Mouse (Mus musculus) forebrain, postnatal 0 days (tissue): ENCODE measurements around the gene Slc24a4. TPM values are rescaled to one million over a fixed set of nuclear protein-coding genes. Genes with fewer than 3 reads are reported as not detected.
A peak's percentile ranks its signal among the peaks of the same experiment; 100 is the strongest.
"Not testable (repeated sequence)": the region's sequence is repeated elsewhere in the genome, so short reads cannot be mapped to it uniquely, and the experiment has no call there.

Experiments used
- ATAC-seq: fragments of 200-750 bp; cut with Nextera tagmentation; 2 replicates; pipeline ENCODE4 v1.8.0; 2017; ENCODE audit warnings: mild to moderate bottlenecking, moderate library complexity
- DNase-seq: peaks from one replicate; pipeline ENCODE4 v3.0.0-alpha.2; 2015
- H3K27ac ChIP-seq: fragments of 300-500 bp; sonication (generic); 2 replicates; pipeline ENCODE4 v1.5.1; 2014; ENCODE audit warnings: low read depth, mild to moderate bottlenecking, antibody characterized with exemption, low read length, moderate library complexity, mixed read lengths
- H3K27me3 ChIP-seq: fragments of 300-500 bp; sonication (generic); 2 replicates; pipeline ENCODE4 v1.6.1; 2014; ENCODE audit warnings: mild to moderate bottlenecking, low read length, mixed read lengths; ENCODE audit not compliant: insufficient read depth
- H3K36me3 ChIP-seq: fragments of 300-500 bp; sonication (generic); 2 replicates; pipeline ENCODE4 v1.6.1; 2014; ENCODE audit warnings: mild to moderate bottlenecking, moderate library complexity; ENCODE audit not compliant: insufficient read depth
- H3K4me1 ChIP-seq: fragments of 300-500 bp; sonication (generic); 2 replicates; pipeline ENCODE4 v1.6.1; 2014; ENCODE audit warnings: antibody characterized with exemption; ENCODE audit not compliant: insufficient read depth
- H3K4me2 ChIP-seq: fragments of 300-500 bp; sonication (generic); 2 replicates; pipeline ENCODE4 v1.6.1; 2014; ENCODE audit warnings: low read depth, mild to moderate bottlenecking, moderate library complexity
- H3K4me3 ChIP-seq: fragments of 300-500 bp; sonication (generic); 2 replicates; pipeline ENCODE4 v1.5.1; 2014; ENCODE audit warnings: low read depth, low read length, mixed read lengths
- H3K9ac ChIP-seq: fragments of 300-500 bp; sonication (generic); 2 replicates; pipeline ENCODE4 v1.6.1; 2014; ENCODE audit warnings: mild to moderate bottlenecking
- H3K9me3 ChIP-seq: fragments of 300-500 bp; sonication (generic); 2 replicates; pipeline ENCODE4 v1.6.1; 2016; ENCODE audit warnings: low read length
- CTCF ChIP-seq: sonication (generic); IDR thresholded peaks from 2 replicates; pipeline ENCODE4 v1.5.1; 2016; ENCODE audit warnings: antibody characterized with exemption, control low read depth, low read depth
- WGBS: fragments of 180-500 bp; shearing (Covaris S2); extraction: QIAGEN DNeasy Blood & Tissue Kit; methylation state at CpG from one replicate; pipeline ENCODE4 v1.1.7; 2014; 5-methylcytosine and 5-hydroxymethylcytosine counted together
- polyA plus RNA-seq: library from polyadenylated mRNA; unstranded; fragments of >200 nt; fragmentation: Nextera tagmentation; extraction: Ambion mirVana; gene quantifications from 2 replicates; pipeline ENCODE4 v1.2.1, GENCODE M21; 2015
- total RNA-seq: library from RNA; depleted of rRNA; stranded (reverse); fragments of >200 nt; gene quantifications from 2 replicates; pipeline ENCODE4 v1.2.3, GENCODE M21; 2014

Slc24a4 gene
- total and polyA plus RNA-seq, 2 experiments from 2014 or later: 2.4 to 5.6 TPM

DNA sequence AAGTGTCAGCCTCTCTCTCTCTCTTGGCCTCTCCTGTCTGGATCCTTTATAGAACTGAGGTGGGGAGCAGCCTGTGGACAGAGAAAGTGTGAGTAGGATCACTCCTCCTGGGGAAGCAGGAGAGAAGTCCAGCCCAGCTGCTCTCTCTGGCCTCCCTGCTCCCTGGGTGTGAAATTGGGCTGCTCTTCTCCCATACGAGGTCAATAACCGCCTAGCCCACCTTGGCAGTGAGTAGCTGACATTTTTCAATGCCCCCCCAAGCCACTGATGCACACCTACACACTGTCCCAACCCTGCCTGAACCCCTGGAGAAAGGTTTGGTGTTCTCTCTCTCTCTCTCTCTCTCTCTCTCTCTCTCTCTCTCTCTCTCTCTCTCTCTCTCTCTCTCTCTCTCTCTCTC lies 140.6 kb downstream of the Slc24a4 start:
- Histone ChIP-seq H3K36me3 (no peaks in the 10 kb centered on the region), H3K27ac (no peak overlapping the region), H3K9ac (no peak overlapping the region), H3K9me3 (no peaks in the 10 kb centered on the region), H3K4me1 (no peaks in the 10 kb centered on the region), H3K4me3 (no peak overlapping the region), H3K4me2 (no peak overlapping the region), H3K27me3 (no peaks in the 10 kb centered on the region)
- TF ChIP-seq CTCF: no peak
- no peak for ATAC-seq
- no peak for DNase-seq
- 60% methylated on average over 2 of the region's 2 CpGs for WGBS

DNA sequence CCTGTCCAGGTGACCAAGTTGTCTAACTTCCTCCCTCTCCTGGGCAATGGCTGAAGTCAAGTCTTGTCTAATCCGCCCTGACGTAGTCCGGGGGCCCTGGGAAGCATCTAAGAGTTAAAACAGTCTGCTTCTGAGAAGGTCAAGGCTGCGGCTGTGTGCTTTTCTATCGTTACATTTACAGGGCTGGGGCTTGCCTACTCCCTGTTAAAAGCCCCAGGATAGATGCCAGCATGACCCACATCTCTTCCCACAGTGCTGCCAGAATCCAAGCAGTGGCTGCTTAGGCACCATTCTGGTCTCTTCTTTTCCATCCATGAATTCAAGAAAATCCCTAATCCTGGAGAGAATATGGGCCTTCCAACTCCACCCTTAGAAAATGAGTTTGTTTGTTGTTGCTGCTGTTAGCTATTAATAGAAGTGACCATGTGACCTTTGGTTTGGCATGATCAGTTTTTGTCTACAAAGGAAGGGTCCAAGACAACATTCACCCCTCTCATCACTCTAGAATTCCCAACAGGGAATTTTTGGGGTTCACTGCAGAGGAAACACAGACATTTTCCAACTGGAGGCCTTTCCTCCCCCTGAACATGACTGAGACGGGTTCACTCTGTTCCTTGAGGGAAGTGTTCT lies 142.4 kb downstream of the Slc24a4 start:
- no peak for ATAC-seq

DNA sequence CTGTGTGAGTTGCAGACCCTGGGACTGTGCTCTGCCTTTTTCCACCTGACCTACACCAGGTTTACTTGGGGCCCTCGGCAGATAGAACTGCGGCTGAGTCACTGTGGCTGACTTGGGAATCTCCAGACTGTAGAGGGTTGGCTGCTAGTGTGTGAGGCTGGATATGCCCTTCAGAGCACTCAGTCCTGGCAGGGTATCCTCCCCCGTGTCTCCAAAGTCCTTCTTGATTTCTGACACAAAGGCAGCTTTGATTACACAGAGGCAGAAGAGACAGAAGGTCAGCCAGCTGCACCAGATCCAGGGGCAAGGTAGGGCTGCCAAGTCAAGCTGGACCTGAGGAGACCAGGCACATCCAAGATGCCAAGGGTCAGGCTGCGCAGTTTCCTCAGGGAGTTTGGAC lies 142.9 kb downstream of the Slc24a4 start:
- H3K27ac ChIP-seq: no peak overlapping the region
- ATAC-seq (no peak), DNase-seq (no peak)
- H3K4me3 ChIP-seq: no peak overlapping the region
- no peaks in the 10 kb centered on the region for H3K9me3 ChIP-seq
- TF ChIP-seq CTCF: no peak
- H3K36me3 ChIP-seq: no peaks in the 10 kb centered on the region
- WGBS: 73% methylated on average over 4 of the region's 4 CpGs
- no peaks in the 10 kb centered on the region for H3K27me3 ChIP-seq
- no peaks in the 10 kb centered on the region for H3K4me1 ChIP-seq
- H3K9ac ChIP-seq: no peak overlapping the region
- H3K4me2 ChIP-seq: no peak overlapping the region

More for the DNA sequence above, 142.4 kb downstream of the Slc24a4 start:
- H3K9me3 ChIP-seq: no peaks in the 10 kb centered on the region
- H3K27ac ChIP-seq: no peak overlapping the region
- no peak overlapping the region for H3K9ac ChIP-seq
- H3K4me2 ChIP-seq: no peak overlapping the region
- H3K4me3 ChIP-seq: no peak overlapping the region
- no peaks in the 10 kb centered on the region for H3K4me1 ChIP-seq
- no peak for DNase-seq
- WGBS: 85% methylated on average over 6 of the region's 6 CpGs
- H3K36me3 ChIP-seq: no peaks in the 10 kb centered on the region
- no peaks in the 10 kb centered on the region for H3K27me3 ChIP-seq
- TF ChIP-seq CTCF: no peak

DNA sequence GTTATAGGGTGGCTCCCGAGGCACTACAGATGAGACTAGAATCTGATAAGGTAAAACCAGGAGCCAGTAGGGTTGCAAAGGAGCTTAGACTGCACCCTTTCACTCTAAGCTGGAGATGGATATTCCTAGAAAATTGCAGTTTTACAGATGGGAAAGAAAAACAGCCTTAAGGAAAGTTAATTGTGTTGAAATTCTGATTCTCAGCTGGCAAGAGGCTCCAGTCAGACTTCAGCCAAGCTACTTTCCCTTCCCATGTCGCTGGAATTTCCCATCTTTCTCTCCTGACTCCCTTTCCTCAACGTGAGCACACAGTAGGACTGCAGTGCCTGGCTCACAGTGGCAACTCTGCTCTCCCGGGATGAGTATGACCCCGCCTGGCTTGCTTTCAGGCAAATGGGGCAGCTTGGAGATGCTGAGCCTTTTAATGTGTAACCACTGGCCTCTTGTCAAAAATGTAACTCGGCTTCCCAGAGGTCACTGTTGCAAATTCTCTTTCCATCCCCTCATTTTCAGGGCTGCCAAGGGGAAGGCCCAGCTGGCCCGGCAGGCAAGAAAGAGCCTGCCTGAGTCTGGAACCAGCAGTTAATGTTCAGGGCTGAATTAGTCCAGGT lies 147.4 kb downstream of the Slc24a4 start:
- Histone ChIP-seq H3K4me2 (no peak overlapping the region), H3K9me3 (no peaks in the 10 kb centered on the region), H3K4me1 (no peaks in the 10 kb centered on the region), H3K4me3 (no peak overlapping the region), H3K36me3 (no peaks in the 10 kb centered on the region), H3K27ac (no peak overlapping the region), H3K27me3 (no peaks in the 10 kb centered on the region), H3K9ac (no peak overlapping the region)
- 50% methylated on average over 7 of the region's 7 CpGs for WGBS
- DNase-seq (peak; percentile 9), ATAC-seq (no peak)
- TF ChIP-seq CTCF: no peak

DNA sequence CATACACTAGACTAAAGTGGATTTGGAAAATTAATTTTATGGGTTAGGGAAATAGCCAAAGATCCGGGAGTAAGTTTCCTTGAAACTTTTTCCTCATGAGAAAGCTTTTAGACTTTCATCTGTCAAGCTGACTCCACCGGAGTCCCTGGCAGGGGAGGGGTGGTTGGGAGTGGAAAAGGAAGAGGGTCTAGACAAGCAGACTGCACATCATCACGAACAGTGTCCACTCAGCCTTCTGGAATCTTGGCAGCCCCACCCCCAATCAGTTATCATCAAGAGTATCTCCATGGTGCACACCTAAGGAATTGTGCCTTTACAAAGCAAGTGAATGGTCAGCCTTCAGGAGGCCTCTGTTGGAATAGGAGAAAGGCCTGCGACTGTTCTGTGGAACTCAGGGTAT lies 151.8 kb downstream of the Slc24a4 start:
- H3K36me3 ChIP-seq, H3K4me3 ChIP-seq, H3K27ac ChIP-seq, H3K27me3 ChIP-seq, H3K9me3 ChIP-seq, ATAC-seq, DNase-seq, H3K4me2 ChIP-seq, H3K9ac ChIP-seq, H3K4me1 ChIP-seq: not testable (repeated sequence)
- WGBS: 79% methylated on average over 4 of the region's 4 CpGs

DNA sequence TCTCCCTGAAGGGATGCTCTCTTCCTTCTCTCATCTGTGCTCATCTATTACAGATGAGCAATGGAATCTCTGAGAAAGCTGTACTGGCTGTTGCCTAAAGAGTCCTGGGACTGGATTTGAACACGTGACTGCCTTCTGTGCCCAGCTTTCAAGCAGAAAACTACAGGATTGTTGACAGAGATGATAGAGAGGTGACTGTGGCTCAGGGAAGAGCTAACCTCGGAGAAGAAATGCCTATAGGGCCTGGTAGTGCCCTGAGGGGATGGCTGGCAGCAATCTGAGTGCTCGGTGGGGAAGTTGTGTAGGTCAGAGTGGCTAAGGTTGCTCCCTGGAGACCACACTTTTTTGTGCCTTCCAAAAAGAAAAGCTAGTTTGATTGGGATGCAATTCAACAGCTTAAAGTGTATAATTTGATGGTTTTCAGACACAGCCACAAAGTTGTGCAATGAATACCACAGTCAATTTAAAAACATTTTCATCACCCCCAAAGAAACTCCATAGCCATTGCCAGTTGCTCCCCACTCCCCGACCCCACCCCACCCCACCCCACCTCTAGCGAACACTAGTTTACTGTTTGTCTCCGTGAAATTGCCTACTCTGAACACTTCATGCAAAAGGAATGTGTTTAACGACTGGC lies 152.5 kb downstream of the Slc24a4 start:
- no peak overlapping the region for H3K9ac ChIP-seq
- H3K4me3 ChIP-seq: no peak overlapping the region
- DNase-seq: no peak
- no peak overlapping the region for H3K4me2 ChIP-seq
- H3K36me3 ChIP-seq: no peaks in the 10 kb centered on the region
- 36% methylated on average over 7 of the region's 7 CpGs for WGBS
- no peak for TF ChIP-seq CTCF
- H3K27me3 ChIP-seq: no peaks in the 10 kb centered on the region
- ATAC-seq: no peak
- no peak overlapping the region for H3K27ac ChIP-seq
- no peaks in the 10 kb centered on the region for H3K4me1 ChIP-seq
- H3K9me3 ChIP-seq: no peaks in the 10 kb centered on the region

DNA sequence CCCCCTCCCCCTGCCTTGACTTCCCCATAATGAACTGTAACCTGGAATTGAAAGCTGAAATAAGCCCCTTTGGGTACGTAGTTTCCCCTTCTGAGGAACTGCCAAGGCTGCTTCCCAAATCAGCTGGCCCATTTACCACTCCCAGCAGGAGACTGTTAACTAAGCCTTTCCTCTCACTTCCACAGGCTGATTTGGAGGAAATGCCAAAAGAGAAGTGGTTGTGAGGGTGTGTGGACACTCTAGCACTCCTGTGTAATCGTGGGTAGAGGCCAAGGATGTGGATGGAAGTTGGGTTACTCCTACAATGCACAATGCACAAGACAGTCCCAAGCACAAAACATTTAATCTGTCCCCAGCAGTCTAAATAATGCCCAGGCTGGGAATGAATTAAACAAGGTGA lies 153.6 kb downstream of the Slc24a4 start:
- Histone ChIP-seq H3K36me3 (no peaks in the 10 kb centered on the region), H3K4me3 (no peak overlapping the region), H3K4me2 (no peak overlapping the region), H3K9me3 (no peaks in the 10 kb centered on the region), H3K4me1 (no peaks in the 10 kb centered on the region), H3K27me3 (no peaks in the 10 kb centered on the region), H3K27ac (no peak overlapping the region), H3K9ac (no peak overlapping the region)
- TF ChIP-seq CTCF: no peak
- 45% methylated on average over 2 of the region's 2 CpGs for WGBS
- DNase-seq (no peak), ATAC-seq (no peak)
